Mouse (Mus musculus): ENCODE results near the gene Dcakd.

Dcakd gene

DNA sequence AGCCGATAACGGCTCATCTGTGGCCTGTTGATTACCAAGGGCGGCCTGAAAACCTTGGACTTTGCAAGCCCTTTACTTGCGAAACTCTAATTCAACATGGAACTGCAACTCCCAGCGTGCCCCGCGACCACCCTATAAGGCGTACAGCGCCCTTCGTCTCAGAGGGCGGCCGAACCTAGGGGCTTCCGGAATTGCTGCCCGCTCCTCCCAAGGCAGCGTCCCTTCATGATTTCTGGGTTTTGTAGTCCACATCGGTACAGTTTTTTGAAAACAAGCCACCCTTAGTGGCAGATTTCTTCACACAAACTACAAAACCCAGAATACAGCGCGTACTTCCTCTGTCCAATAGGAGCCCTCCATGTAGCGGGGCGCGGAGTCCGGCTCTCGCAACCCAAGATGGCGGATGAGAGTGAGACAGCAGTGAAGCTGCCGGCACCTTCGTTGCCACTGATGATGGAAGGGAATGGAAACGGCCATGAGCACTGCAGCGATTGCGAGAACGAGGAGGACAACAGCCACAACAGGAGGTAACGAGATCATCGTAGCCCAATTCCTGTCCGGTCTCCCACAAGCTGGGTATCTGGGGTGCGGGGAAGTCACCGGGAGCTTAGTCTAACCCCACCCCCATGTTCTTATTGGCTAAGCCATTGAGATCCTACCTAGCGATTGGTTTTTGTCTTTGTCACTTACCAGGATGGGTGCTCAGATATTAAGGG, at the start of gene Dcakd, which contains the start of gene Nmt1:
TSS of gene Dcakd (minus strand) at position 158 of the 716 bp plus-strand sequence.
TSS of gene Nmt1 (plus strand) at position 15 of the 716 bp plus-strand sequence.
- DNase-seq, result peak; percentile 92

DNA sequence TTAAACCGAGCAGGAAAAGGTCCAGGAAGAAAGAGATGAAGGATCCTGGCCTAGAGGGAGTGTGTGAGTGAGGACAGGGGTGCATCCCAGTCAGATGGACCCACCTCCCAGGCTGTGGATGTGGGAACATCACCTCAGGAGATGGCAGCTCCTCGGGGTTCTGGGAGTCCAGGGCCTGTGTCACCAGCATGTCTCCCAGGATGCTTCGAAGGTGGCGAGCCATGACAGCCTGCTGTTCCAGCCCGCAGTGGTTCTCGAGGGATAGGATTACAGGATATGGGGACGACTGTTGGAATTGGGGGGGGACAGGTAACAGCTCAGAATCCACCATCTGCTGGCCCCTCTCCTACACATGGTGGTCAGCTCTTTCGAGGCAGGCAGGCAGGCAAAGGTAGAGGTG, 48.4 kb upstream of the Dcakd start:
- DNase-seq, result no peak

DNA sequence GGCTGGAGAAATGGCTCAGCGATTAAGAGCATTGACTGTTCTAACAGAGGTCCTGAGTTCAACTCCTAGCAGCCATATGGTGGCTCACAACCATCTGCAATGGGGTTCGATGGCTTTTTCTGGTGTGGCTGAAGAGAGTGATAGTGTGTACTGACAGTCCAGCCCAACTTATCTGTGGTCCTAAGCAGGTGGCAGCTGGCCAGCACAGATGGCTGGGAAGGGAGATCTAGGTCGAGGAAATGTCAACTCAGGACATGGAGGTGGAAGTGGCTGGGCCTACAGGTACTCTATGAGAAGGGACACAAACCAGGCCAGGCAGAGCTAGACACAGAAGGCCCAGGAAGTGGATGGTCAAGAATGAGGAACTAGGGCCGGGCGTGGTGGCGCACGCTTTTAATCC, 47.9 kb upstream of the Dcakd start:
- no peak for DNase-seq

GRCm38 (mm10) chr11:103074796-103075323, 46.7 kb upstream of the Dcakd start:
- DNase-seq, result no peak

DNA sequence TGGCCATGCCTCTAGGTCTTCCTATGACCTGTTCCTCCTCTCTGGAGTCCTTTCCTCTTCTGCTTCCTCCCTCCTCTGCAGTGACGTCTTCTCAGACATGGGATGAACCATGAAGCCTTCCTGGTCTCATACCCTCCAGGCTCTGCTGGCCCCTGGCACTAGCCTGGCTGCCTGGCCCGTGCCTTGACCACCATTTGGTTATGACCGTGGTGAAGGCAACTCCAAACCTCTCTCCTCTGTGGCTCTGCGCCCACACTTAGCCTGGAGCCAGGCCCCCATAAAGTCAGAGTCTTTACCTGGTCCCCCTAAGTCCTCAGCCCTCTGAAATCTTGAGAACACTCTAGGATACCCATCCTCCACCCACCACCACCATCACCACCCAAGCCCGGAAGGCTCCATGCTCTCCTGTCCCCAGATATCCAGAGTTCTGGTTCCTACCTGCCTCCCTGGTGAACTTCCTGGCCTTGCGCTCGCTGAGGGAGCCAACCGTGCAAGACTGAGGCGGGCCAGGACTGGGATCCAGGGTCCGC, 46.1 kb upstream of the Dcakd start:
- no peak for DNase-seq

GRCm38 (mm10) chr11:103073671-103074070, 45.5 kb upstream of the Dcakd start:
- DNase-seq, result no peak

DNA sequence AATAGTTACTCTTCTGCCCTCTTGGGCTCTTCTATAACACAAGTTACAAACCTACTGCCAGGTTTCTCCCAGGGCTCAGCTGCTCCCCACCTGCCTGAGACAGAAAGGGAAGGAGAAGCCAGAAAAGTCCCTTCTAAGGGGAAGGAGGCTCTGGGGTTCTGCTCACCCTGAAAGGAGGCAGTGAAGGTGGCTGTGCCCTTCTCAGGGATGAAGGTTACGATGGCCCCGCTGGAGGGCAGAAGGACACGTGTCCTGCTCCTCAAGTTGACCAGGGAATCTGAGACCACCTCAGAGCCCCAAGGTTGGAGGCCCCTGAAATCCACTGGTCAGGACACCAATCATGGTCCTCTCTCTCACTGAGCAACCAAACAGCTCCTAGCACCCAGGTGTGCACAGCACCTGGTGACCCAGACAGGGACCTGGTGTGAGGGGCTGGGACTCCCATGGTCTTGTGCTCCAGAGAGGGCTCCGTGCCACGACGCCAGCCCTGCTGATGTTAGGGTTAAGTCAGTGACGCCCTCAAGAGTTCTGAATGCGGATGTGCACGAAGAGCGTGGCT, 42.3 kb upstream of the Dcakd start:
- no peak for DNase-seq

GRCm38 (mm10) chr11:103069731-103070130, 41.6 kb upstream of the Dcakd start:
- DNase-seq, result no peak

DNA sequence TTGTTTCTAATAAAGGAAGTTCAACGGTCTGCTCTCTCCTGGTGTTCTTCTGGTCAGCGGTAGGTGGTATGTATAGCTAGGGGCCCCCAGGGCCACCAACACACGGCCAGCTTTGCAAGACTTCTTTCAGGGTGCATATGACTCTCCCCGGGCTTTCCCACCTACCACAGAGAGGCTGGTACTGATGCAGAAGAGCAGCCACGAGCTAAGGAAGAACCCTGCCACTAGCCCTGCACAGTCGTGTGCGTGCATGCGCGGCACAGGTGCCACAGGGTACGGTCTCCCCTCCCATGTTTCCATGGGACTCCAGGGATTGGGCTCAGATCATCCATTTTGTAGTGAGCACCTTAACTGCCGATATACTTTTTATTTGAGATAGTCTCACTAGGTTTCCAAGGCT, 40.8 kb upstream of the Dcakd start:
- DNase-seq, result no peak

DNA sequence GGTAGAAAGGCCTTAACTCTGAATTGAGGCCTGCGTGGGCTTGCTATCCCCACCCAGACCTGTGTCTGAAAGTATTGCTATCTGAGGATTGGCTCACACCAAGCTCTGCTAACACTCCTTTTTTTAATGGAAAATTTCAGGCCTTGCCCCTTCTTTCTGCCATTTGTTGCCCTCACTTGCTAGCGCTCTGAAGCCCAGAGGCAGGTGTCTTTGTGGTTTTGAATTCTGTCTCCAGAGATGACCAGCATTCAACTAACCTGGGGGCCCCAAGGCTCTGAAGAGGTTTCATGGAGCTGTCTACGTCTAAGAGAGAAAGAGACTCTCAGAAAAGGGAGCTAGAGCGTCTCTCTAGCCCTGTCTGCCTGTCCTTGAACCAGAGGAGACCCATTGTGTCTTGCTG, 40.1 kb upstream of the Dcakd start:
- no peak for DNase-seq

- no peak for DNase-seq
These were observed 39.4 kb upstream of the Dcakd start for GRCm38 (mm10) chr11:103067457-103068001.

- DNase-seq, result no peak
These were observed 38.9 kb upstream of the Dcakd start for GRCm38 (mm10) chr11:103067051-103067361.

GRCm38 (mm10) chr11:103066191-103067050, 38.3 kb upstream of the Dcakd start:
- no peak for DNase-seq

DNA sequence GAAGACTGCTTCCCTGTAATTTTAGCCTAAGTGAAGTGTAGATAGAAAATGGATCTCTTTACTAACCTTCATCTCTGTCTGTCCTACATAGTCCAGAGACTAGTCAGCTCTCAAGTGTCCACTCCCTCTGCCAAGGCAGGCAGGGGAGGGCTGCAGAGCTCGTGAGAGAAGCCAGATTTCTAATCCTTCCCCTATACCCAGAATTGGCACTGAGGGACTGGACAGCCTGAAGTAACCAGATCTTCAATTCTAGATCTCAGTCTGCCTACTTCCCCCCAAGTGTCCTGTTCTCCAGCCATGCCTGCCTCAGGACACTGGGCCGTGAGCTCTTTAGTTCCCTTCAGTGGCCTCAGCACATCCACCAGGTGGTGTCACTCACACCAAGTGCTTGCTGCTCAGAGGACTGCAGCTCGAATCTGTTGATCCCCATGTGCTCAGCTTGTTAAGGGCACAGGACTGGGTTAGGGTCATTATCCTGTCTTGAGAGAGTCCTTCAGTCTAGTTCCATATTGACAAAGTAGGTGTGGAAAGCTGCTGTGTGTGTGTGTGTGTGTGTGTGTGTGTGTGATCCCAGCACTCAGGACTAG, 30.5 kb upstream of the Dcakd start:
- no peak for DNase-seq

GRCm38 (mm10) chr11:103056636-103057035, 28.5 kb upstream of the Dcakd start:
- DNase-seq, result no peak

GRCm38 (mm10) chr11:103054798-103055197, 26.7 kb upstream of the Dcakd start:
- peak; percentile 71 for DNase-seq

DNA sequence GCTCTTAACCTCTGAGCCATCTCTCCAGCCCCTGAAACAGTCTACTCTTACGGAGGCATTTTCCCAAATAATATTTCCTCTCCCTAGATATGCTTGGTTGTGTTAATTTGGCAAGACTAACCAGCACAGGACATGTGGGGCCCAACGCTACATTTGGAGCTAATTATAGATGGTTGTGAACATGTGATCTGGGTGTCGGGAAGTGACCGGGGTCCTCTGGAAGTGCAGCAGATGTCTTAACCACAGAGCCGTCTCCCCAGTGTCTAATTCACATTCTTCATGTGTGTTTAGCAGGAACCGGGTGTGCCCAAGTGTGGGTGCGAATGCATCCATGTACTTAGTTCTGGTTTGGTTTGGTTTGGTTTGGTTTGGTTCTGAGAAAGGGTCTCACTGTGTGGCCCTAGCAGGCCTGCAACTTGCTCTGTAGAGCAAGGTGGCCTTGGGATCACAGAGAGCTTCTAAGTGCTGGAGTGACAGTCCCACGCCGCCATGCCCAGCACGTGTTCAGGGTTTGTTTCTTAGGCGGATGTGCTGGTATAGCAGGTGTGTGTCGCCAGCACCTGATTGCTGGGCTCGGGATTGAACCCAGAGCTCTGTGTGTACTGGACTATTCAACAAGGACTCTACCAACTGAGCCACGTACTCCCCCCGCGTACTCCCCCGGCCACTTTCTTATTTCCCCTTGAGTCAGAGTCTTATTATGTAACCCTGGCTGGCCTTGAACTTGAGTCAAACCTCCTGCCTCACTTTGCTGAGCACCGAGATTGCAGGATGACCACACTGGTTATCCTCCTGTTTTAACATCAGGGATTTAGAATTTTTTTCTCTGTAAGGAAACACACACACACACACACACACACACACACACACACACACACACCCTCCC, 25.3 kb upstream of the Dcakd start:
- no peak for DNase-seq

- no peak for DNase-seq
These were observed 23.9 kb upstream of the Dcakd start for GRCm38 (mm10) chr11:103052078-103052477.

DNA sequence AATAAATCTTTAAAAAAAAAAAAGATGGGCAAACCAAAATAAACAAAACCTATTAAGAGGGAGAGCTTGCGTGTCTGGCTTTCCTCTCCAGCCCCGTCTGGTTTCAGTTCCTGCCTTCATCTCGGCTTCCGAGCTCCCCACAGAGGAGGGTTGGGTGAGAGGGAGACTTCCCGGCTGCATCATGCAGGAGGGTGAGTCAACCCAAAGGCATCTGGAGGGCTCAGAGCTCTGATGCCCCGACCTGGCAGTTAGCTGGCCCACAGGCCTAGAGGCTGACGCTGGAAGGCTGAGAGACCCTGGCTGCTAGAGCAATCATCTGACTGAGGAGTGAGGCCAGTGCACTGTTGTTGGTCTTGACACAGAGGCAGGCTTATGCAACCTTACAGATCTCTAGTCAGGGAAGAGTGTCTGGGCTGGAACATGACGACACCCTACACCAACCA, 23.1 kb upstream of the Dcakd start:
- DNase-seq, result no peak

GRCm38 (mm10) chr11:103050153-103050552, 22.0 kb upstream of the Dcakd start:
- no peak for DNase-seq

- no peak for DNase-seq
These were observed 21.5 kb upstream of the Dcakd start for GRCm38 (mm10) chr11:103049611-103050010.

- DNase-seq, result no peak
These were observed 18.2 kb upstream of the Dcakd start for GRCm38 (mm10) chr11:103046286-103046685.
